Mouse (Mus musculus) testis, adult 2 months (tissue): ENCODE measurements around the gene Fam189a1. TPM values are rescaled to one million over a fixed set of nuclear protein-coding genes. Genes with fewer than 3 reads are reported as not detected.

Source experiments
- H3K27ac ChIP-seq: fragments of 200-500 bp; 2 replicates; pipeline ENCODE4 v1.5.1; 2012; ENCODE audit warnings: low read depth, low read length; ENCODE audit not compliant: control insufficient read depth, insufficient read depth
- H3K27me3 ChIP-seq: fragments of 200-500 bp; 2 replicates; pipeline ENCODE4 v1.6.1; 2012; ENCODE audit warnings: mild to moderate bottlenecking, low read length, moderate library complexity; ENCODE audit not compliant: control insufficient read depth, insufficient read depth
- H3K36me3 ChIP-seq: fragments of 200-500 bp; 2 replicates; pipeline ENCODE4 v1.6.1; 2012; ENCODE audit warnings: mild to moderate bottlenecking, low read length; ENCODE audit not compliant: control insufficient read depth, insufficient read depth
- H3K4me1 ChIP-seq: fragments of 200-500 bp; 2 replicates; pipeline ENCODE4 v1.6.1; 2012; ENCODE audit warnings: low read length; ENCODE audit not compliant: control insufficient read depth, insufficient read depth
- H3K4me3 ChIP-seq: fragments of 200-500 bp; 2 replicates; pipeline ENCODE4 v1.5.1; 2012; ENCODE audit warnings: low read depth, mild to moderate bottlenecking, low read length, moderate library complexity, mixed read lengths; ENCODE audit not compliant: control insufficient read depth
- CTCF ChIP-seq: fragments of 200-500 bp; IDR thresholded peaks from 2 replicates; pipeline ENCODE4 v1.5.1; 2012; ENCODE audit warnings: low read depth, mild to moderate bottlenecking, inconsistent platforms, low read length, moderate library complexity; ENCODE audit not compliant: control insufficient read depth, insufficient read depth, insufficient replicate concordance
- POLR2A ChIP-seq: fragments of 200-500 bp; IDR thresholded peaks from 2 replicates; pipeline ENCODE4 v1.6.1; 2012; ENCODE audit warnings: low read depth, mild to moderate bottlenecking, inconsistent platforms, low read length, moderate library complexity; ENCODE audit not compliant: control insufficient read depth
- polyA plus RNA-seq: library from polyadenylated mRNA; depleted of rRNA; stranded (reverse); fragments of >200 nt; gene quantifications from 2 replicates; pipeline ENCODE4 v1.2.3, GENCODE M21; 2012

Gene Fam189a1
- polyA plus RNA-seq, 1 experiment: 1.1 TPM

- Histone ChIP-seq H3K4me3 (no peak overlapping the region), H3K36me3 (no peaks in the 10 kb centered on the region), H3K4me1 (no peaks in the 10 kb centered on the region), H3K27ac (no peak overlapping the region), H3K27me3 (no peaks in the 10 kb centered on the region)
- TF ChIP-seq CTCF (no peak), POLR2A (no peak)
Measured at GRCm38 (mm10) chr7:65081979-65082777, 74.2 kb downstream of the Fam189a1 start.

- Histone ChIP-seq H3K27ac (no peak overlapping the region), H3K4me3 (no peak overlapping the region), H3K36me3 (no peaks in the 10 kb centered on the region), H3K27me3 (no peaks in the 10 kb centered on the region), H3K4me1 (peaks cover 2% of the 10 kb centered on the region; the same call in 1 of the 2 replicates)
- TF ChIP-seq POLR2A (no peak), CTCF (no peak)
Measured at GRCm38 (mm10) chr7:65076134-65076533, 80.2 kb downstream of the Fam189a1 start.

- no peaks in the 10 kb centered on the region for H3K27me3 ChIP-seq
- H3K27ac ChIP-seq: no peak overlapping the region
- TF ChIP-seq CTCF (no peak), POLR2A (no peak)
- H3K4me1 ChIP-seq: peaks cover 2% of the 10 kb centered on the region; the same call in 1 of the 2 replicates
- H3K4me3 ChIP-seq: no peak overlapping the region
- no peaks in the 10 kb centered on the region for H3K36me3 ChIP-seq
Measured at GRCm38 (mm10) chr7:65074194-65074593, 82.2 kb downstream of the Fam189a1 start.

- H3K4me1 ChIP-seq: peaks cover 2% of the 10 kb centered on the region; the same call in 1 of the 2 replicates
- H3K36me3 ChIP-seq: no peaks in the 10 kb centered on the region
- H3K4me3 ChIP-seq: no peak overlapping the region
- no peak overlapping the region for H3K27ac ChIP-seq
- no peak for TF ChIP-seq POLR2A
- peak; percentile 96 for TF ChIP-seq CTCF
- H3K27me3 ChIP-seq: no peaks in the 10 kb centered on the region
Measured at GRCm38 (mm10) chr7:65073555-65073954, 82.8 kb downstream of the Fam189a1 start.

- H3K36me3 ChIP-seq: no peaks in the 10 kb centered on the region
- H3K4me1 ChIP-seq: no peaks in the 10 kb centered on the region
- no peak overlapping the region for H3K27ac ChIP-seq
- no peak overlapping the region for H3K4me3 ChIP-seq
- H3K27me3 ChIP-seq: no peaks in the 10 kb centered on the region
- TF ChIP-seq POLR2A (no peak), CTCF (no peak)
Measured at GRCm38 (mm10) chr7:65066211-65066610, 90.2 kb downstream of the Fam189a1 start.

- Histone ChIP-seq H3K4me3 (no peak overlapping the region), H3K4me1 (no peaks in the 10 kb centered on the region), H3K36me3 (no peaks in the 10 kb centered on the region), H3K27ac (no peak overlapping the region), H3K27me3 (no peaks in the 10 kb centered on the region)
- TF ChIP-seq POLR2A: no peak
- no peak for TF ChIP-seq CTCF
Measured at GRCm38 (mm10) chr7:65065457-65065856, 90.9 kb downstream of the Fam189a1 start.

GRCm38 (mm10) chr7:65064638-65065037 is 91.7 kb downstream of the Fam189a1 start:
- Histone ChIP-seq H3K4me1 (no peaks in the 10 kb centered on the region), H3K27me3 (no peaks in the 10 kb centered on the region), H3K4me3 (no peak overlapping the region), H3K36me3 (no peaks in the 10 kb centered on the region), H3K27ac (no peak overlapping the region)
- TF ChIP-seq CTCF (no peak), POLR2A (no peak)

GRCm38 (mm10) chr7:65064096-65064495 is 92.3 kb downstream of the Fam189a1 start:
- no peaks in the 10 kb centered on the region for H3K27me3 ChIP-seq
- no peak overlapping the region for H3K27ac ChIP-seq
- H3K36me3 ChIP-seq: no peaks in the 10 kb centered on the region
- no peak overlapping the region for H3K4me3 ChIP-seq
- TF ChIP-seq POLR2A: no peak
- no peak for TF ChIP-seq CTCF
- no peaks in the 10 kb centered on the region for H3K4me1 ChIP-seq
